Mouse (Mus musculus): ENCODE data around the gene Itgb1bp1. TPM values are rescaled to one million over a fixed set of nuclear protein-coding genes. Genes with fewer than 3 reads are reported as not detected.

Itgb1bp1 gene
- polyA plus RNA-seq, 1 experiment from 2014 or later, result 48.8 TPM

DNA sequence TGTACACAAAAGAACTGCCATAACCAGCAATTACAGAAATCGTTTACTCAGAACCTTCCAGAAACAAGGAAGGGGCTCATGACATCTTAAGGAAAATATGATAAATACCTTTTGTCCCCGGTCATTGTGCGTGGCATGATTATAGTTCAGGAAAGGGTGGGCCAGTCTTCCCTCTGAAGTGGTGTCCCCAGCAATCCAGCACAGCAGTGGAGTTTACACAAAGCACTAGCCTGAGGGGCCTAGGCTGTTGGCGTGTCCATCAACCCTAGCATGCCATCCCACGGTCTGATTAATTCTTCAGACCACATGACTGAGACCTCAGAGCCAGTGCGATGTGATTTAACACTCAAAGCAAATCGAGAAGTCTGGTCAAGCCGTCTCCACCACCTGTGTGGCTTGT, 60.7 kb downstream of the Itgb1bp1 start:
- Histone ChIP-seq H3K4me3 (ENCODE audit: low read depth, low read length) (no peak overlapping the region), H3K4me2 (ENCODE audit: low read depth) (no peak overlapping the region), H3K27ac (ENCODE audit: low read depth, low read length) (no peak overlapping the region), H3K36me3 (ENCODE audit: control insufficient read depth, insufficient read depth, low read length) (peaks cover 4% of the 10 kb centered on the region), H3K4me1 (ENCODE audit: control insufficient read depth, insufficient read depth, low read length) (no peaks in the 10 kb centered on the region), H3K9ac (ENCODE audit: low read length) (no peak overlapping the region), H3K9me3 (ENCODE audit: control insufficient read depth, low read length) (no peaks in the 10 kb centered on the region), H3K27me3 (ENCODE audit: control insufficient read depth, insufficient read depth, low read length) (no peaks in the 10 kb centered on the region)
- no peak for DNase-seq (ENCODE audit: low spot score)
- 83% methylated on average over 8 of the region's 8 CpGs for WGBS
- ATAC-seq (ENCODE audit: insufficient read depth, low FRiP score, low TSS enrichment), result no peak

DNA sequence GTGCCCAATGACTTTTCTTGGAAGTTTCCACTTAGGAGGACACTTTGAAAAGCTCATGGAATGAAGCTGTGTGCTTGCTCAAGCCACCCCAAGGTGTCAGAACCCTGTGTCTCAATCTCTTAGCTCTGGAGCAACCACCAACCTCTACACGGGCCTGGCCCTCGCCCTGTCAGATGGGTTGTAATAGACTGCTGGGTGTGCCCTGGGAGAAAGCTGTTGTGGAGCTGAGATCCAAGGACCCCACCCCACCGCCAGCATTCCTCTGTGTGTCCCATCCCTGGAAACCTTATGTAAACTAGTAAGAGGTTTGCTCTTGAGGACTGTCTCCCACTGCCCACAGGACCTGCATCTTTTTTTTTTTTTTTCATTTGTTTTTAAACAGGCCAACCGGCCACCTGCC, 62.2 kb downstream of the Itgb1bp1 start:
- Histone ChIP-seq H3K4me2 (ENCODE audit: low read depth) (no peak overlapping the region), H3K27ac (ENCODE audit: low read depth, low read length) (no peak overlapping the region), H3K4me1 (ENCODE audit: control insufficient read depth, insufficient read depth, low read length) (no peaks in the 10 kb centered on the region), H3K4me3 (ENCODE audit: low read depth, low read length) (no peak overlapping the region), H3K36me3 (ENCODE audit: control insufficient read depth, insufficient read depth, low read length) (no peaks in the 10 kb centered on the region), H3K9ac (ENCODE audit: low read length) (no peak overlapping the region), H3K9me3 (ENCODE audit: control insufficient read depth, low read length) (no peaks in the 10 kb centered on the region), H3K27me3 (ENCODE audit: control insufficient read depth, insufficient read depth, low read length) (no peaks in the 10 kb centered on the region)
- DNase-seq (ENCODE audit: low spot score) (no peak), ATAC-seq (ENCODE audit: insufficient read depth, low FRiP score, low TSS enrichment) (no peak)
- WGBS, result 91% methylated on average over 4 of the region's 4 CpGs

DNA sequence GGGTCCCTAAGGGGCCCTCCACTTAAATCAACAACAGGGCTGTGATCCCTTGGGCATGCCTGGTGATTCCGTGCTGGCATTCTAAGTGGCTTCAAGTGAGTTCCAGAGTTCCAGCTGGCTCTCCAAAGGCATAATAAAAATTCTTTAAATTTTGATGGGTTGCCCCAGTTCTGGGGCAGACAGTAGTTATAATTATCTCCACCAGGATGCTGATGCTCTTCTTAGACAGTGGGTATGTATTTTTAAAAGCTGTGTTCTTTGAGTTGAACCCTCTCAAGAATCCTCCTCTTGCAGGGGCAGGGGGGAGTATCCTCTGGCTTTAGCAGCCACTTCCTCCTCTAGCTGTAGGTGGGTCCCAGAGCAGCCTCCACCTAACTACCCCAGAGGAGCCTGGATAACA, 65.5 kb downstream of the Itgb1bp1 start:
- peaks cover 4% of the 10 kb centered on the region for H3K36me3 ChIP-seq (ENCODE audit: control insufficient read depth, insufficient read depth, low read length)
- H3K27me3 ChIP-seq (ENCODE audit: control insufficient read depth, insufficient read depth, low read length), result no peaks in the 10 kb centered on the region
- no peak for DNase-seq (ENCODE audit: low spot score)
- H3K27ac ChIP-seq (ENCODE audit: low read depth, low read length), result no peak overlapping the region
- H3K4me3 ChIP-seq (ENCODE audit: low read depth, low read length), result no peak overlapping the region
- no peaks in the 10 kb centered on the region for H3K4me1 ChIP-seq (ENCODE audit: control insufficient read depth, insufficient read depth, low read length)
- ATAC-seq (ENCODE audit: insufficient read depth, low FRiP score, low TSS enrichment), result no peak
- H3K4me2 ChIP-seq (ENCODE audit: low read depth), result no peak overlapping the region
- no peak overlapping the region for H3K9ac ChIP-seq (ENCODE audit: low read length)
- WGBS, result 68% methylated on average over 1 of the region's 1 CpGs
- H3K9me3 ChIP-seq (ENCODE audit: control insufficient read depth, low read length), result no peaks in the 10 kb centered on the region

DNA sequence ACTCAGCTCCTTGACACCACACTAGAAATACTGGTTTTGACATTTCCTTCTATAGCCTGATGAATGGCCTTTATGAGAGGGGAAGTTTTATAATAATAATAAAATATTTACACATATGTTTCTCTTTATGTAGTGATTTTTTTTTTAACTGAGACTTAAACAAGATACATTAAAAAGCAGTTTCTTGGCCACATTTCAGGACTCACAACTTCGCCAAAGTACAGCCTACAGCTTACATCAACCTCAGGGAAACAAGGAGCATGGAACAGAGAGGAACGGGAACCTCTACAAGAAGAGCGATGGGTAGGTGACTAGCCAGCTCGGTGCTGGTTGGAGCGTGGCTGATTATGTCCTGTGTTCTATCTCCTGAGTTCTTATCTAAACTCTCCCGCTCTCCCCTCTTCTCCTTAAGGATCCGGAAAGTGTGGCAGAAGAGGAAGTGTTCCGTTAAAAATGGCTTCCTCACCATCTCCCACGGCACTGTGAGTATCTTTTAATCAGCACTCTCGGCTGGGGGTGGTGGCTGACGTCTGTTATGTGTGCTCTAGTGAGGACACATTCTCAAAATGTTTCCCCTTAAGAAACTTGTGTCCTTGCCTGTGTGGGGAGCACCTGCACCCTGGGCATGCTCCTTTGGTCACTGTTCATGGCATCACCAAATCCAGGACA, 68.2 kb downstream of the Itgb1bp1 start:
- WGBS, result 93% methylated on average over 11 of the region's 11 CpGs
- Histone ChIP-seq H3K36me3 (ENCODE audit: control insufficient read depth, insufficient read depth, low read length) (peaks cover 6% of the 10 kb centered on the region), H3K9ac (ENCODE audit: low read length) (no peak overlapping the region), H3K4me1 (ENCODE audit: control insufficient read depth, insufficient read depth, low read length) (no peaks in the 10 kb centered on the region), H3K4me3 (ENCODE audit: low read depth, low read length) (no peak overlapping the region), H3K27ac (ENCODE audit: low read depth, low read length) (no peak overlapping the region), H3K9me3 (ENCODE audit: control insufficient read depth, low read length) (no peaks in the 10 kb centered on the region), H3K27me3 (ENCODE audit: control insufficient read depth, insufficient read depth, low read length) (no peaks in the 10 kb centered on the region), H3K4me2 (ENCODE audit: low read depth) (no peak overlapping the region)
- ATAC-seq (ENCODE audit: insufficient read depth, low FRiP score, low TSS enrichment) (no peak), DNase-seq (ENCODE audit: low spot score) (no peak)

DNA sequence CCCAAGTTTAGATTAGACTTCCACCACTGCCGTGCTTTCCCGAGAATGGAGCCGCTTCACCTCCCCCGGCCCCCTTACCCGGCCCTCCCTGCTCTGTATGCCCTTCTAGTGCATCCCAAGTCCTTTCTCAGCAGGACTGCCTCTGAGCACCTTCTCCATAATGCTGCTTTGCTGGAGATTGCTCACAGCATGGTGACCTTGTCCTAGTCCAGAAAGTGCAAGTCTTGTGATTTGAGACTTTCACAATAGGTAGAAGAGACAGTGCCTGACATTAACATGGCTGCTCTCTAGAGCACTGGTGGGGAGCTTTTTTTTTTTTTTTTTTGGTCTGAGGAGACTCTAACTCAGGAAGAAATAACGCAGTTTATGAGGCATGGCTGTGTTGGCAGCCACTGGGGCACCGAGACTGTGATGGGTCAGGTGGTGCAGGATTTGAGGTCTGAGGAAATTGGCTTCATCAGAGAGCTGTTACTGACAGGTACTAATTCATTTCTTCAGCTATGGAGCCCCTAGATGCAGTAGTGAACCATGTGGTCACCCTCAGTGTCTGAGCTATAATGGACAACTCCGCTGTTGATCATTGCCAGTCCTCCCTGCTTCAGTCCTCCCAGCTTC, 71.4 kb downstream of the Itgb1bp1 start:
- Histone ChIP-seq H3K4me3 (ENCODE audit: low read depth, low read length) (no peak overlapping the region), H3K9me3 (ENCODE audit: control insufficient read depth, low read length) (no peaks in the 10 kb centered on the region), H3K9ac (ENCODE audit: low read length) (no peak overlapping the region), H3K36me3 (ENCODE audit: control insufficient read depth, insufficient read depth, low read length) (peaks cover 9% of the 10 kb centered on the region), H3K27ac (ENCODE audit: low read depth, low read length) (no peak overlapping the region), H3K4me2 (ENCODE audit: low read depth) (no peak overlapping the region), H3K4me1 (ENCODE audit: control insufficient read depth, insufficient read depth, low read length) (no peaks in the 10 kb centered on the region), H3K27me3 (ENCODE audit: control insufficient read depth, insufficient read depth, low read length) (no peaks in the 10 kb centered on the region)
- 95% methylated on average over 8 of the region's 8 CpGs for WGBS
- DNase-seq (ENCODE audit: low spot score) (no peak), ATAC-seq (ENCODE audit: insufficient read depth, low FRiP score, low TSS enrichment) (no peak)

- WGBS, result 91% methylated on average over 17 of the region's 17 CpGs
- no peak overlapping the region for H3K9ac ChIP-seq (ENCODE audit: low read length)
- H3K4me1 ChIP-seq (ENCODE audit: control insufficient read depth, insufficient read depth, low read length), result no peaks in the 10 kb centered on the region
- no peaks in the 10 kb centered on the region for H3K9me3 ChIP-seq (ENCODE audit: control insufficient read depth, low read length)
- H3K4me2 ChIP-seq (ENCODE audit: low read depth), result no peak overlapping the region
- ATAC-seq (ENCODE audit: insufficient read depth, low FRiP score, low TSS enrichment) (no peak), DNase-seq (ENCODE audit: low spot score) (no peak)
- H3K36me3 ChIP-seq (ENCODE audit: control insufficient read depth, insufficient read depth, low read length), result peaks cover 6% of the 10 kb centered on the region
- no peaks in the 10 kb centered on the region for H3K27me3 ChIP-seq (ENCODE audit: control insufficient read depth, insufficient read depth, low read length)
- H3K27ac ChIP-seq (ENCODE audit: low read depth, low read length), result no peak overlapping the region
- H3K4me3 ChIP-seq (ENCODE audit: low read depth, low read length), result no peak overlapping the region
These were observed 73.2 kb downstream of the Itgb1bp1 start for GRCm38 (mm10) chr12:21212876-21213275.

GRCm38 (mm10) chr12:21209273-21209672, 76.8 kb downstream of the Itgb1bp1 start:
- 93% methylated on average over 10 of the region's 10 CpGs for WGBS
- no peaks in the 10 kb centered on the region for H3K9me3 ChIP-seq (ENCODE audit: control insufficient read depth, low read length)
- no peak for DNase-seq (ENCODE audit: low spot score)
- H3K36me3 ChIP-seq (ENCODE audit: control insufficient read depth, insufficient read depth, low read length), result peaks cover 5% of the 10 kb centered on the region
- no peak overlapping the region for H3K9ac ChIP-seq (ENCODE audit: low read length)
- H3K4me2 ChIP-seq (ENCODE audit: low read depth), result no peak overlapping the region
- no peaks in the 10 kb centered on the region; the same call in 1 of the 2 replicates for H3K4me1 ChIP-seq (ENCODE audit: control insufficient read depth, insufficient read depth, low read length)
- no peak overlapping the region for H3K27ac ChIP-seq (ENCODE audit: low read depth, low read length)
- no peak for ATAC-seq (ENCODE audit: insufficient read depth, low FRiP score, low TSS enrichment)
- no peaks in the 10 kb centered on the region for H3K27me3 ChIP-seq (ENCODE audit: control insufficient read depth, insufficient read depth, low read length)
- no peak overlapping the region for H3K4me3 ChIP-seq (ENCODE audit: low read depth, low read length)

- peaks cover 3% of the 10 kb centered on the region for H3K36me3 ChIP-seq (ENCODE audit: control insufficient read depth, insufficient read depth, low read length)
- no peak overlapping the region for H3K4me3 ChIP-seq (ENCODE audit: low read depth, low read length)
- 92% methylated on average over 11 of the region's 11 CpGs for WGBS
- no peak overlapping the region for H3K27ac ChIP-seq (ENCODE audit: low read depth, low read length)
- H3K9me3 ChIP-seq (ENCODE audit: control insufficient read depth, low read length), result no peaks in the 10 kb centered on the region
- no peak for ATAC-seq (ENCODE audit: insufficient read depth, low FRiP score, low TSS enrichment)
- H3K9ac ChIP-seq (ENCODE audit: low read length), result no peak overlapping the region
- H3K27me3 ChIP-seq (ENCODE audit: control insufficient read depth, insufficient read depth, low read length), result no peaks in the 10 kb centered on the region
- H3K4me2 ChIP-seq (ENCODE audit: low read depth), result no peak overlapping the region
- DNase-seq (ENCODE audit: low spot score), result no peak
- H3K4me1 ChIP-seq (ENCODE audit: control insufficient read depth, insufficient read depth, low read length), result no peaks in the 10 kb centered on the region; the same call in 1 of the 2 replicates
These were observed 77.8 kb downstream of the Itgb1bp1 start for GRCm38 (mm10) chr12:21208172-21208795.

DNA sequence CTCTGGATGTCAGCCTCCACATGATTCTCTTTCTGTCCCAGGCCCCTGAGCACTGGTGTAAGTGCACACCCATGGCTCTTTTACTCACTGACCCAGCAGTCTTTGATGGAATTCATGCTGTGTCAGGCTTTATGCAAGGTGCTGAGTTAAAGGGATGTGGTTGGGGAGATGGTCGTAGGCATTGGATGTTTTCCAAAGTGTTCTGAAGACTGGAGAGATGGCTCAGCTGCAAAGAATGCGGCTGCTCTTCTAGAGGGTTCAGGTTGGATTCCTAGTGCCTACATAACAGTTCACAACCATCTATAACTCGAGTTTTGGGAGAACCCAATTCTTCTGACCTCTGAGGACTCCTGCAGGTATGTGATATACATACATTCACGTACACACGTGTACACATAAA, 78.7 kb downstream of the Itgb1bp1 start:
- no peaks in the 10 kb centered on the region; the same call in none of the 2 replicates for H3K36me3 ChIP-seq (ENCODE audit: control insufficient read depth, insufficient read depth, low read length)
- H3K9ac ChIP-seq (ENCODE audit: low read length), result no peak overlapping the region
- ATAC-seq (ENCODE audit: insufficient read depth, low FRiP score, low TSS enrichment) (no peak), DNase-seq (ENCODE audit: low spot score) (no peak)
- 89% methylated on average over 5 of the region's 5 CpGs for WGBS
- no peak overlapping the region for H3K4me3 ChIP-seq (ENCODE audit: low read depth, low read length)
- H3K9me3 ChIP-seq (ENCODE audit: control insufficient read depth, low read length), result no peaks in the 10 kb centered on the region
- no peak overlapping the region for H3K4me2 ChIP-seq (ENCODE audit: low read depth)
- H3K27ac ChIP-seq (ENCODE audit: low read depth, low read length), result no peak overlapping the region
- H3K4me1 ChIP-seq (ENCODE audit: control insufficient read depth, insufficient read depth, low read length), result no peaks in the 10 kb centered on the region; the same call in 1 of the 2 replicates
- no peaks in the 10 kb centered on the region for H3K27me3 ChIP-seq (ENCODE audit: control insufficient read depth, insufficient read depth, low read length)
